Mouse (Mus musculus): Measurements from ENCODE around the gene Srrm4. TPM values are rescaled to one million over a fixed set of nuclear protein-coding genes. Genes with fewer than 3 reads are reported as not detected.

Srrm4 gene
- total and polyA plus RNA-seq, 2 experiments from 2014 or later, result 8.0 to 15.4 TPM

DNA sequence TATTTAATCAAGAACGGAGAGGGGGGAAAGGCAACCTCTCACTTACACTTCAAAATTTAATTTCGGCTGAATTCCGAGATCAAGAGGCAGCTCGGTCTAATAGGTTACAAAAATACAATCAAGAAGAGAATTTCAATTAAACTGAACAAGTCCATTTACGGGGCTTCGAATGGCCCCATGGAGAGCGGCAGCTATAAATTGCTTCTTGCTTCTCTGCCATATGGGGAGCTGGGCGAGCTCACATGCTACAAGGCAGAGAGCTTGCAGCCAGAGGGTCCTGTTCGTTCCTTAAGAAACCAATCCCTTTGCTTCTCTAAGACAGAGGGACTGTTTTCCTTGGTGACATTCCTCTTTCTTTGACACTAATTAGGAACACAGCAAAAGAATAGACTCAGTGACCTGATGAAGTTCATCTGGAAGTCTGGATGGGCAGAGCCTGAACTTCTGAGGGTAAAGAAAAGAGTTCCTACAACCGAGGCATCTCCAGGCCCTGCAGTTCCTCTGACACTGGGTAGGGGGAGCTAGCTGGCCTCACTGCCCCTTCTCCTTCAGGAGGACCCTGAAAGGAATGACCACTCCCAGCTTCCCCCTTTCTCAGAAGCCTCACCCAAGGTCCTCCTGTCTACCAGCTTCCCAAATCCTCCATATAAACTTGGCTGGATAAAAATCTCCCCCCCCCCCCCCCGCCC lies 130.1 kb downstream of the Srrm4 start:
- H3K4me1 ChIP-seq (ENCODE audit: insufficient read depth, low read length), result no peaks in the 10 kb centered on the region
- no peak overlapping the region for H3K4me2 ChIP-seq (ENCODE audit: low read depth, low read length, poor library complexity, severe bottlenecking)
- 38% methylated on average over 11 of the region's 11 CpGs for WGBS
- H3K9ac ChIP-seq (replicated peaks; ENCODE audit: low read length, poor library complexity, severe bottlenecking), result no peak overlapping the region
- ATAC-seq (ENCODE audit: low FRiP score) (no peak), DNase-seq (ENCODE audit: low spot score) (peak; percentile 57)
- TF ChIP-seq CTCF (IDR thresholded peaks at IDR 0.05), result peak; percentile 53
- no peak overlapping the region for H3K4me3 ChIP-seq (ENCODE audit: low read depth, low read length)
- H3K27ac ChIP-seq (ENCODE audit: low read depth, low read length), result no peak overlapping the region
- H3K36me3 ChIP-seq (ENCODE audit: insufficient read depth, low read length), result peaks cover 23% of the 10 kb centered on the region
- no peaks in the 10 kb centered on the region for H3K27me3 ChIP-seq (ENCODE audit: insufficient read depth, low read length)
- peaks cover 12% of the 10 kb centered on the region for H3K9me3 ChIP-seq (ENCODE audit: low read length)

DNA sequence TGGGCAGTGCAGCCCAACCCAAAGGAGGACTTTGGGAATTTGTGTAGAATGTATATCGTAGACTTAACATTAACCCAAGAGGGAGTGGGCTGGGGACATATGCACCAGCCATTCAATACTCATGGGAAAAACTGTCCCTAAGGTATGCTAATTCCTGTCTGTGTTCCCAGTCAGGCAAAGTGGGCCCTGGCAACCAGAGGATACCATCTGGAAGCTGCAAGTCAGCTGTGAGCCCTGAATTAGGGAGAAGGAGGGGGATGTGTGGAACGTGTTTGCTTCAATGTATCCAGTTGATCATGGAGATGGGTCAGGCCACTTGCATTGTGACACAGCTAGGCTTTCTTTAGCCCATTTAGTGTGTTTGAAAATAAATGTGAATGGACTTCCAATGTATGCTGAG lies 131.6 kb downstream of the Srrm4 start:
- TF ChIP-seq CTCF (IDR thresholded peaks at IDR 0.05), result no peak
- 63% methylated on average over 2 of the region's 2 CpGs for WGBS
- no peak for ATAC-seq (ENCODE audit: low FRiP score)
- H3K9me3 ChIP-seq (ENCODE audit: low read length), result peaks cover 1% of the 10 kb centered on the region; the same call in 1 of the 2 replicates
- no peak overlapping the region for H3K4me2 ChIP-seq (ENCODE audit: low read depth, low read length, poor library complexity, severe bottlenecking)
- H3K4me3 ChIP-seq (ENCODE audit: low read depth, low read length), result no peak overlapping the region
- H3K36me3 ChIP-seq (ENCODE audit: insufficient read depth, low read length), result peaks cover 8% of the 10 kb centered on the region; the same call in 1 of the 2 replicates
- no peak for DNase-seq (ENCODE audit: low spot score)
- no peak overlapping the region for H3K27ac ChIP-seq (ENCODE audit: low read depth, low read length)
- no peaks in the 10 kb centered on the region for H3K27me3 ChIP-seq (ENCODE audit: insufficient read depth, low read length)
- no peaks in the 10 kb centered on the region for H3K4me1 ChIP-seq (ENCODE audit: insufficient read depth, low read length)
- H3K9ac ChIP-seq (replicated peaks; ENCODE audit: low read length, poor library complexity, severe bottlenecking), result no peak overlapping the region

DNA sequence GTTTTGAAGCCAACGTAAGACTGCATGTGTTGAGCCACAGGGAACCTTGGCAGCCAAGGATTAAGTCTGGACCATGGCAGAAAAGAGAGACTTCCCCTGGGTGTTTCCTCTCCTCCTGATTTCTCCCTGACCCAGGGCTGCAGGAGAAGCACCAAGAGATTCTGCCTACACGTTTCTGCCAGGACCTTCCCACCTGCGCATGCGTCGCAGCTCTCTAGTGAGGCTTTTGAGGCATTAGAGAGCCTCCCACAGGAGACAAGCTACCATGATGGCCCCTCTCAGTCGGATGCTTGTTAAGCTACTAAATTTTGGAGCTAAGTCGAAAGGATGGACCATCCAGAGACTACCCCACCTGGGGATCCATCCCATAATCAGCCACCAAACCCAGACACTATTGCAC lies 133.8 kb downstream of the Srrm4 start:
- Histone ChIP-seq H3K9me3 (ENCODE audit: low read length) (no peaks in the 10 kb centered on the region), H3K4me3 (ENCODE audit: low read depth, low read length) (no peak overlapping the region), H3K4me2 (ENCODE audit: low read depth, low read length, poor library complexity, severe bottlenecking) (no peak overlapping the region), H3K4me1 (ENCODE audit: insufficient read depth, low read length) (no peaks in the 10 kb centered on the region), H3K27me3 (ENCODE audit: insufficient read depth, low read length) (no peaks in the 10 kb centered on the region), H3K9ac (replicated peaks; ENCODE audit: low read length, poor library complexity, severe bottlenecking) (no peak overlapping the region), H3K27ac (ENCODE audit: low read depth, low read length) (no peak overlapping the region), H3K36me3 (ENCODE audit: insufficient read depth, low read length) (no peaks in the 10 kb centered on the region)
- DNase-seq (ENCODE audit: low spot score) (no peak), ATAC-seq (ENCODE audit: low FRiP score) (no peak)
- TF ChIP-seq CTCF (IDR thresholded peaks at IDR 0.05), result no peak
- 75% methylated on average over 7 of the region's 7 CpGs for WGBS

DNA sequence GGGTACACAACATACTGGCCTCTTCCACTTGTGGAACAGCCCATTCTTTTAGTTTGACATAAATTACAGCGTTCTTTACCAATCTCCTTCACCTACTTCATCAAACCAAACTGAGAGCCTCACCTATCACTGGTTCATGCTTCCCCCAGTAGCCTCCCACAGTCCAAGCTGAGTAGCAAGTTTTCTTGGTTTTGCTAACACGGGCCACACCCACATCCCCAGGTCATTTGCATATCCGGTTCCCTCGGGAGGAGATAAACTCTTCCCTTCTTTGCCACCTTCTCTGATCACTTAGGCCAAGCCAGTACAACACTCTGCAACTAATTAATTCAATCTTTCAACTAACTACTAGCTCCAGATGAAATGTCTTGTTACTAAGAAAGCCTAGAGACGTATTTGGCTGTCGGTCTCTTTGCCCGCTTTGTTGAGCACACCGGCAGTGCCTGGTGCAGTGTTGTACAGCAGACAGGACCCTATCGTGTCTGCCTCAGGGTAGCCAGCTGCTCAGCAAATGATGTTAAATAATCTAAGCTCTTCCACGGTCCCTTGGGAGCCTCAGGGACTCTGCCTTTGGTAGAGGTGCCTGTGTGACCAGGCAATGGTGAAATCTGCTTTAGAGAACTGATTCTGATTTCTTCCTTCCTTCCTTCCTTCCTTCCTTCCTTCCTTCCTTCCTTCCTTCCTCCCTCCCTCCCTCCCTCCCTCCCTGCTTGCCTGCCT lies 134.7 kb downstream of the Srrm4 start:
- WGBS, result 30% methylated on average over 10 of the region's 10 CpGs
- no peak for TF ChIP-seq CTCF (IDR thresholded peaks at IDR 0.05)
- Histone ChIP-seq H3K4me3 (ENCODE audit: low read depth, low read length) (no peak overlapping the region), H3K27me3 (ENCODE audit: insufficient read depth, low read length) (no peaks in the 10 kb centered on the region), H3K9me3 (ENCODE audit: low read length) (no peaks in the 10 kb centered on the region), H3K36me3 (ENCODE audit: insufficient read depth, low read length) (no peaks in the 10 kb centered on the region), H3K27ac (ENCODE audit: low read depth, low read length) (no peak overlapping the region), H3K9ac (replicated peaks; ENCODE audit: low read length, poor library complexity, severe bottlenecking) (no peak overlapping the region), H3K4me2 (ENCODE audit: low read depth, low read length, poor library complexity, severe bottlenecking) (no peak overlapping the region), H3K4me1 (ENCODE audit: insufficient read depth, low read length) (no peaks in the 10 kb centered on the region)
- ATAC-seq (ENCODE audit: low FRiP score) (no peak), DNase-seq (ENCODE audit: low spot score) (no peak)

DNA sequence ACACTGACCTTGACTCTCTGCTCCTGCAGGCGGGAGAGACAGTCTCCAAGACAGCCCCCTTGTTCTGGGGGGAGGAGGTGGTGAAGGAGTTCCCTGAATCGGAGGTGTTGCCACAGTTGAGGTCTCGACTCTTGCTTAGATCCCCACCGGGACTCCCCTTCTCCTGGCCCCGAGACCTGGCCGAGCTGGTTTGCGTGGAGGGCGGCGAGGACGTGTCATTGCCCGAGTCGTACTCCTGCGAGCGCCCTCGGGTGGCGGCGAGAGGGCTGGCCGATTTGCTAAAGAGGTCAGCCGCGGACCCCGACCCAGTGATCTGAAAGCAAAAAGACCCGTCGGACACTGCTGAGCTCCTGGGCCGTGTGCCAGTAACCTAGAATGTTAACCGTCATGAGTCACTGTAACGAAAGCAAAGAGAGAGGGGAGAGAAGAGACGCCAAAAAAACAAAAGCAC lies 138.2 kb downstream of the Srrm4 start:
- Histone ChIP-seq H3K4me2 (ENCODE audit: low read depth, low read length, poor library complexity, severe bottlenecking) (peak overlapping the region; percentile 42), H3K4me3 (ENCODE audit: low read depth, low read length) (0 out of 2 replicates have a peak overlapping the region, but pooled peaks have one; percentile 14), H3K27ac (ENCODE audit: low read depth, low read length) (no peak overlapping the region), H3K9ac (replicated peaks; ENCODE audit: low read length, poor library complexity, severe bottlenecking) (0 out of 2 replicates have a peak overlapping the region, but pooled peaks have one; percentile 36), H3K27me3 (ENCODE audit: insufficient read depth, low read length) (no peaks in the 10 kb centered on the region), H3K4me1 (ENCODE audit: insufficient read depth, low read length) (no peaks in the 10 kb centered on the region), H3K36me3 (ENCODE audit: insufficient read depth, low read length) (peaks cover 4% of the 10 kb centered on the region; the same call in 1 of the 2 replicates), H3K9me3 (ENCODE audit: low read length) (no peaks in the 10 kb centered on the region)
- TF ChIP-seq CTCF (IDR thresholded peaks at IDR 0.05), result peak; percentile 70
- DNase-seq (ENCODE audit: low spot score) (peak; percentile 74), ATAC-seq (ENCODE audit: low FRiP score) (no peak)
- 8% methylated on average over 27 of the region's 27 CpGs for WGBS

DNA sequence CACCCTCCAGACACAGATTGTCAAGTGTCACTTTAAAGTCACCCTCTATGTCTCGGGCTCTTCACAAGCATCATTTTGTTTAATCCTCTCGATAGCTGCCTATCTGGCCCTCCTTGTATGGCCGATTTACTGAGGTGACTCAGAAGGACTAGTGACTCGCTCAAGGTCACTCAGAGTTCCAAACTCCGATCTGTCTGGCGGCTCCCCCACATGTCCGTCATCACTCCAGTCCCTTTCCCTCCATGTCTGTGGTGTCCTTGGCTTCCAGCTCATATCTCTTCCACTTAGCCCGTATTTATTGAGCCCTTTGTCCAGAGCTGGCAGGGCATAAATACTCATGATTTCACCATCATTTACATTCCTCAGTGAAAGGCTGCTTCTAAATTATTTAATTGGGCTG lies 140.7 kb downstream of the Srrm4 start:
- peaks cover 4% of the 10 kb centered on the region; the same call in 1 of the 2 replicates for H3K36me3 ChIP-seq (ENCODE audit: insufficient read depth, low read length)
- no peaks in the 10 kb centered on the region for H3K27me3 ChIP-seq (ENCODE audit: insufficient read depth, low read length)
- no peak overlapping the region for H3K4me2 ChIP-seq (ENCODE audit: low read depth, low read length, poor library complexity, severe bottlenecking)
- H3K4me1 ChIP-seq (ENCODE audit: insufficient read depth, low read length), result no peaks in the 10 kb centered on the region
- H3K9me3 ChIP-seq (ENCODE audit: low read length), result no peaks in the 10 kb centered on the region
- H3K4me3 ChIP-seq (ENCODE audit: low read depth, low read length), result no peak overlapping the region
- DNase-seq (ENCODE audit: low spot score) (no peak), ATAC-seq (ENCODE audit: low FRiP score) (no peak)
- H3K27ac ChIP-seq (ENCODE audit: low read depth, low read length), result no peak overlapping the region
- TF ChIP-seq CTCF (IDR thresholded peaks at IDR 0.05), result no peak
- no peak overlapping the region for H3K9ac ChIP-seq (replicated peaks; ENCODE audit: low read length, poor library complexity, severe bottlenecking)
- WGBS, result 89% methylated on average over 8 of the region's 8 CpGs

Data from midbrain, postnatal 0 days (tissue).